Mouse (Mus musculus) fat pad, adult 2 months (tissue): ENCODE measurements around the gene Klhl29.

Experiments used
- DNase-seq: peaks from one replicate; pipeline ENCODE4 v3.0.0-alpha.2; 2011; ENCODE audit warnings: low read depth, low spot score; ENCODE audit errors: extremely low read depth

The Klhl29 gene

DNA sequence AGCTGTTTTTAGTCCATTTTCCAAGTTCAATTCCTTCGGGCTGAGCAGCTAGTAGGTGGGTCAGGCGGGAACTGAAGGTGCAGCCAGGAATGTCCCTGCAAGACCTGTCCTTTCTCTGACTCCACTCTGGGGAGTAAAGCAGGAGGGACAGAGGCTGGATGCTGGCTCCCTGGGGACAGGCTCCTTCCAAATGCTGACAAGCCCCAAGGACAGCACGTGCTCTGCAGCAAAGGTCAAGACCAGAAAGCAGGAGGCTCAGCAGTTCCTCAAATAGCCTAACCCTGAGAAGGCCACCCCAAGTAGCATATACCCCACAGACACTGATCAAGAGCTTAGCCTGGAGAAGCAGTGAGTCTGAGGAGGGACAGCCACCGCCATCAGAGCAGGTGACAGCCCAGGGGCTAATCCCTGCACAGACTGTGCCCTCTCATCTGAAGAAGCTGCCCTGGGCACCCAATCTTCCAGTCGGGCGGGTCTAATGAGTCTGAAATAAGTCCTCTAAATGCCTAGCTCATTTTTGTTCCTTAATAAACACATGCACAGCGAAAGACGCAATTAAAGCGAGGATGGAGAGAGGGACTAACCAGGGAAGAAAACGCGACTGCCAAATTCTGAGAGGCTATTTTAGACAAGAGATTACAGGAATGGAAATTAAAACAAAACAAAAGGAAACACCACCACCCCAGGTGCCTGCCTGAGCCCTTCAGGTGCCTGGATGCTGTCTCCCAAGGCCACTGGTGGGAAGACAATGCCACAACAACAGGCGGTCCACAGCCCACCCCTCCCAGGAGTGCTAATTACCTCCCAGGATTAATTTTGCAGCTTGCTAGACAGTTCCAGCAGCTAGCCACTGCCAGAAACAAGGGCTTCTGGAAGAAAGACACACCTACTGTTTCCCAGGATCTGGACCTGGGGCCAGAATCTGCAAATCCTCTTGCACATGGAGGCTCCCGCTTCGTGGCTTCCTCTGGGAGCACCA, 148.5 kb downstream of the Klhl29 start:
- no peak for DNase-seq

- DNase-seq: no peak
Observed at GRCm38 (mm10) chr12:5223595-5223994, 151.9 kb downstream of the Klhl29 start.

DNA sequence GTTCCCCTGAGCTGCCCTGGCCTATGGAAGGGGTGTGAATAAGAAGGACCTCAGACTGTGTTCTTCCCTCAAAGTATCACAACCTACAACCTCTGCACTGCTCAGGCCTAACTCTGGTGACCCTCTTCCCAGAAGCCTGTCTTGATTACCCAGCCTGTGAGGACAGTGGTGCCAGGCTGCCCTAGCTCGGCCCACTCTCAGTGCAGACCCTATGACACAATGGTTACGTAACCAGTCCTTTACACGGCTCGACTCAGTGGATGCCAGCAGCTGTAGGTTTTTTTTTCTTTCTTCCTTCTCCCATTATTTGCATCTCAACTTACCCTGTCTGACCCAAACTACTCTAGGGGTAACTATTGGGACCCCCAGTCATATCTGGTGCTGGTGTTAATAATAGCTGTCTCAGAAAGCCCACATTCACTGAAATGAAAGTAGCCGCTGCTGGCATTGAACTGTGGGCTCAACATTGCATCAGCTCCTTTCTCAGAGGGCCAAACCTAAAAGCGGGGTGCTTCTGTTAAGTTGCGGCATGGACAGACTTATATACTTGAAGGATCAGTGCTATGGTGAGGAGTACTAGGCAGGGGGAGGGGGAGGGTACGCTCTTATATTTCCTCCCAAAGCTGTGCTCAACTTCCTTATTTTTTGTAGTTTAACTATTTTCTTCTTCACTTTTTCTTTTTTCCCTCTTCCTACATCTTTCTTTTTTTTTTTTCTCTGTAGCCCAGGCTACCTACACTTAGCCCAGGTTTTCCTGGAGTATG, 152.9 kb downstream of the Klhl29 start:
- DNase-seq: no peak

- DNase-seq: no peak
Observed at GRCm38 (mm10) chr12:5219913-5220575, 155.4 kb downstream of the Klhl29 start.

- DNase-seq: no peak
Observed at GRCm38 (mm10) chr12:5215836-5216747, 159.4 kb downstream of the Klhl29 start.

DNA sequence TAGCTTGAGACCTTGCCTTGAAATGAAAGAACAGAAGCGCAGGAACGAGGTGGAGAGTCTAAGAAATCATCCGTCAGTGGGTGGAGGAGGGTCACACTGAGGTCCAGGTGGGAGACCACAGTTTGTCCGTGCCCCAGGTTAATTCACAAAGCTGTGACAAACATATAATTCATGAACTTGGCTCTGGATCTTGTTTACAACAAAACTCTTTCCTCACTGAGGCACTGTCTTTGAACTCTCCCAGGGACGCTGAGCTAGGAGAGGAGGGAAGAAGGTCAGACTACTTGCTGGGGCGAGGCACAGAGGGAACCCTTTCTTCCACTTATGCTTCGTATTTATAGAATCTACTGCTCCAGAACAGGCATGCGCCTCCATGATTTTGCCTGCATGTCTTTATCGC, 161.2 kb downstream of the Klhl29 start:
- DNase-seq: no peak

- peak; percentile 55 for DNase-seq
Observed at GRCm38 (mm10) chr12:5213339-5214104, 162.0 kb downstream of the Klhl29 start.

GRCm38 (mm10) chr12:5211884-5212283, 163.6 kb downstream of the Klhl29 start:
- no peak for DNase-seq

GRCm38 (mm10) chr12:5210786-5211185, 164.7 kb downstream of the Klhl29 start:
- no peak for DNase-seq

- no peak for DNase-seq
Observed at GRCm38 (mm10) chr12:5207941-5208905, 167.3 kb downstream of the Klhl29 start.

GRCm38 (mm10) chr12:5207172-5207571, 168.3 kb downstream of the Klhl29 start:
- no peak for DNase-seq

DNA sequence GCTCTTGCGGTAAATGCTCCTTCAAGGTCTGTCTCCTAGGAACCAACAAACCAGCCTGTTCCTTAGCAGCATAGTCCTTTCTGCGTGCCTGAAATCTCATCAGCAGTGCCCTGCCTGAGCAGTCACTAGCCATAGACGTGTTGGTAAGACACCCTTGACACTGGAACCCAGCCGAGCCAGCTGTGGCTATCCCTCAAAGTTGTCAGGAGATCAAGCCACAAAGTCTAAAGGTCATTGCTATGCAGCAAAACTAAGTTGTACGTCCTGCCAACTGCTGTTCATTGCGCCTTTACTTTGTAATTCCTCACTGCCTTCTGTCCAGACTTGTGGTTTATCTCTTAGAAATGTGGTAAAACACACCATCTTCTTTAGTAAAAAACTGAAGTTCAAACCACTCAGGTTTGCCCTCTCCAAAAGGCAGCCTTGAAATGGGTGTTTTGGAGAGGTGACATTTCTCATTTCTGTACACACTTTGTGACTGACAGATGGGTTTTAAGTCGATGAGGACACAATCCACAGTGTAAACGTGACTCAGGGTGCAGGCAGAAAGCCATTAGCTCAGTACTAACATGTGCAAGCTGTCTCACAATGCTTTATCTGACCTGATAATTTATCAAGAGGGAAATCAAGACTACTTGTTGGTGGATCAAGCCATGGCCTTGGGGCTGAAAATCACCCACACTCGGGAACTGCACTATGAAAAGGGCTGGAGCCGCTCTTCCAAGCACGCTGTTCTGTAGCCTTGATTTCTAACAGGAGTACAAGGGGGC, 171.2 kb downstream of the Klhl29 start:
- peak; percentile 4 for DNase-seq

DNA sequence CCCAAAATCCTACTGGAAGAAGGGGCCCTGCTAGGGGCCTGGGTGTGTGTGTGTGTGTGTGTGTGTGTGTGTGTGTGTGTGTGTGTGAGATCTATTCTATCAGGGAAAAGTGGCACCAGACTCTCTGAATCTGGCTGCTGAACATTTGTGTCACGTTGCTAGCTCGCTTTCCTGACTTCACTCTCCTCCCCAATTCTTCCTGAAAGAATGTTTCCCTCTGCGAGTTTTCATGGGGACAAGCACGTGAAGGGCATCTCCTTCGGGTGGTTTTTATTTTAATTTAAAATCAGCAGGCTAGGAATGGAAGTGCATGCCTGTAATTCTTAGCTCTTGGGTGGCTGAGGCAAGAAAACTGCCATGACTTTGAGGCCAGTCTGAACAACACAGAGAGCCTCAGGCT, 172.1 kb downstream of the Klhl29 start:
- DNase-seq: no peak

GRCm38 (mm10) chr12:5198254-5198653, 177.2 kb downstream of the Klhl29 start:
- no peak for DNase-seq

DNA sequence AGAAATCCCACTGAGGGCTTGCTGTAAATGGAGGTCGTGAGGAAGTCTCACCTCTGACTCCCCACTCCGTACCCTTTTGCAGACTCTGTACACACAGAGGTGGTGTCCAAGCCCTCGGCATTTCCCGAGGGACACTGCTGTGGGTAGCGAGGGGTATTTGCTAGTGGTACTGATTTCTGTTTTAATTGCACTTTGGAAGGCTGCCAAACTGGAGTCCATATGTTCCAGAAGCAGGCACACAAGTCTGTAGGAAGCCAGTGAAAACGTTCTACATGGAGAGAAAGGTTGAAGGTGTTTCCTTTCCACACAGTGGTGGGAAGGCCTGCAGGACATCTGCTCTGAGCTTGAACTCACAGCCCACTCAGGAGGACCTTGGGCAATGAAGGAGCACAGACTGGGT, 181.3 kb downstream of the Klhl29 start:
- no peak for DNase-seq

DNA sequence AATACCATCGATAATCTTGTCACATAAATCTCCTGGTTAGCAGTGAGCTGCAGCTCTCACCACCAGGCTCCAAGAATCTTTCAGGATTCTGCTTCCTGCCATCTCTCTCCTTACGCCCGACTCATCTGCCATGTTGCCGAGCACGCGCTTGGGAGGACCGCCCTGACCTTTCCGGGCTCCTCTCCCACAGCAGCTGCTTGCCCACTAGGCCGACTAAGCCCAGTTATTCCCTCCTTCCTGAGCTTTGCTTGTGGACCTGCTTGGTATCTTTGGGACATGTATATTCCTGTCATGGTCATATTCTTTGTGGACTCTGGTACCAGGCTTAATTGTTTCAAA, 183.1 kb downstream of the Klhl29 start:
- DNase-seq: no peak

DNA sequence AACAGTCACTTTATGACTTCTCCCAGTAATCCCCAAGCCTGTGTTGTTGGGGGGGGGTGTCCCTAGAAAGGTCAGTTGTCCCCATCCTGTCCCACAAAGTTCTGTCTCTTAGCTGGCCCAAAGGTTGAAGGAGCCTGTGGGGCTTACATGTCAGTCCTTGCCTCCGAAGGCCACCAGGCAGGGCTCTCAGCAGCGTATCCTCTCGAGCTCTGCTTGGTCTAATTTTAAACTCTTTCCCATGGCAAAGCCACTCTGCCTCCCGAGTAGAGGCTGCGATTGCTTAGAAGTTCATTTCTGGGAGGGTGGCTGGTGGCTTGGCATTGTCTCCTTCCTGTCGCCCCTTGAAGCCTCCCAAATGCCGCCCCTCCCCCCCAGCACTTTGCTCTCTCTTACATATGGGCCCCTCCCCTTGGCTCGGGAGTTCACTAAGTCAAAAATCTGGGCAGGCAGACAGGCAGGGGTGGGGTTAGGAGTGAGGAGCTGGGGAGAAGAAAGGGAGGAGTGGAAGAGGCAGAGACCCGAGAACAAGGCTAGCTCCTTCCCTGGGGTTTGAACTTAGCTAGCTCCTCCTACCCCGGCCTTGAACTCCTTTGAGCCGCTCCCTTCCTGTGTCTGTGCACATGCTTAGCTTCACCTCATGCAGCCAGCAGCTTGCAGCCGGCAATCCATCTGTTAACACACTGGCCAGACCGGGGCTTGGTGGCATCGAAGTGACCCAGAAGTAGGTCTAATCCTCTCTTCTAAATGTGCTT, 183.7 kb downstream of the Klhl29 start:
- no peak for DNase-seq
